Mouse (Mus musculus): ENCODE results near the gene Usp6nl. TPM values are rescaled to one million over a fixed set of nuclear protein-coding genes. Genes with fewer than 3 reads are reported as not detected.

Gene Usp6nl
- total RNA-seq, 2 experiments from 2014 or later = 18.4 to 20.0 TPM

DNA sequence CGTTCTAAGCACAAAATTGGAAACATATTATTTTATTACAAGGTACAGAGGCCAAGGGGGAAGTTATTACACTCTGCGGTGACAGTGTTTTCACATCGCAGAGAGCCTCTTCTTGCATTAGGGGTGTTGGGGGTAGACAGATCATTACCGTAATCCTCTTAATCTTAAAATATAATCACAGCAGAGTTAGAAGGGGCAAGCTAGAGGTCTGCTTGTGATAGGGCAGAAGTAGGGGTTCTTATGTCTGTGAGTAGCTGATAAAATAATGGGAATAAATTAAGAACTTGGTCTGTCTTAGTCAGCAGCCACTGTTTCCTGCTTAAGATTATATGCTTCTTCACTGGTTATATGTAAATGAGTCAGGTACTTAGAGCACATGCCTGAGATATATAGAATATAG, 30.6 kb downstream of the Usp6nl start:
- DNase-seq (ENCODE audit: extremely low spot score in 1 of 2, low spot score in 2 of 2) = no peak
- intact Hi-C loops (cut with DNase I) = no loop called here

GRCm38 (mm10) chr2:6357306-6357705, 34.8 kb downstream of the Usp6nl start:
- H3K27ac ChIP-seq = no peak overlapping the region
- H3K4me3 ChIP-seq = no peak overlapping the region
- DNase-seq (ENCODE audit: extremely low spot score in 1 of 2, low spot score in 2 of 2) = no peak
- intact Hi-C loops (cut with DNase I) = no loop called here
- no peak for TF ChIP-seq CTCF (IDR thresholded peaks at IDR 0.05)

More for the DNA sequence above, 30.6 kb downstream of the Usp6nl start:
- no peak for TF ChIP-seq CTCF (IDR thresholded peaks at IDR 0.05)
- no peak overlapping the region; the same call in 1 of the 2 replicates for H3K4me3 ChIP-seq
- H3K27ac ChIP-seq = no peak overlapping the region; the same call in 1 of the 2 replicates

- H3K4me3 ChIP-seq = no peak overlapping the region
- no peak overlapping the region for H3K27ac ChIP-seq
- DNase-seq (ENCODE audit: extremely low spot score in 1 of 2, low spot score in 2 of 2) = no peak
- intact Hi-C loops (cut with DNase I) = no loop called here
- no peak for TF ChIP-seq CTCF (IDR thresholded peaks at IDR 0.05)
These were observed 37.2 kb downstream of the Usp6nl start for GRCm38 (mm10) chr2:6359645-6360044.

DNA sequence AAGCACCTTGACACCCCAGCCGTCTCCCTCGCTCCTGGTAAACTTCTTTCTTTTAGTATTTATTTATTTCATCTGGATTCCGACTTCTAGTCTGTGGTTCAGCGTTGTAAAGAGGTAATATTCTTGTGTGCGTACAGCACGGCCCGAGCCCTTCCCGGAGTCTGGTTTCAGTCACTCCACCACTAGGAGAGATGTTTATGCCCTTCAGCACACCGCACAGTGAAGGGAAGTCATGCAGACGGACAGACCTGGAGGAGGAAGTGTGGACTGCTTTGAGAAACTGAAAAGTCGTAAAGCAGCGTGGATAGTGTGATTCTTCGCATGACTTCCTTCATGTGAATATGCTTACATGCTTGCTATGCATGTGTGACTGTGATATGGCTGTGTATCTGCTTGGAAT, 40.7 kb downstream of the Usp6nl start:
- H3K4me3 ChIP-seq = no peak overlapping the region
- intact Hi-C loops (cut with DNase I) = no loop called here
- DNase-seq (ENCODE audit: extremely low spot score in 1 of 2, low spot score in 2 of 2) = no peak
- no peak overlapping the region for H3K27ac ChIP-seq
- no peak for TF ChIP-seq CTCF (IDR thresholded peaks at IDR 0.05)

DNA sequence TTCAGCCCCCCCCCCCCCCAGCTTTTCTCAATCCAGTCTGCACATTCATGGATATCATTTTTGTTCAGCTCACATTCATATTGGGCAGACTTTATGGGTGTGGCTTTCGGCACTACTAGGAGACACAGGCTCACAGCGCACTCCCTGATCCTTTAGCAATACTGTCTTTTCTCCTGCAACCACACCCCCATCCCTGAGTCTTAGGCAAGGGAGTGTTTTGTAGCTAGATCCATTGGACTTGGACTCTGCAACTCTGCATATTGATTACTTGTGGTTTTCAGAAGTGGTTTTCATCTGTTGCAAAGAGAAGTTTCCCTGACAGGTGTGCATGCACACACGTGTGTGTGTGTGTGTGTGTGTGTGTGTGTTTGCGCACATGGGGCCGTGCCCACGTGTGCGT, 41.5 kb downstream of the Usp6nl start:
- no peak for TF ChIP-seq CTCF (IDR thresholded peaks at IDR 0.05)
- DNase-seq (ENCODE audit: extremely low spot score in 1 of 2, low spot score in 2 of 2) = no peak
- no peak overlapping the region for H3K4me3 ChIP-seq
- H3K27ac ChIP-seq = no peak overlapping the region
- intact Hi-C loops (cut with DNase I) = no loop called here

- intact Hi-C loops (cut with DNase I) = no loop called here
- Histone ChIP-seq H3K4me3 (no peak overlapping the region), H3K27ac (peak overlapping the region; percentile 29)
- DNase-seq (ENCODE audit: extremely low spot score in 1 of 2, low spot score in 2 of 2) = no peak
- no peak for TF ChIP-seq CTCF (IDR thresholded peaks at IDR 0.05)
These were observed 44.1 kb downstream of the Usp6nl start for GRCm38 (mm10) chr2:6366521-6366928.

DNA sequence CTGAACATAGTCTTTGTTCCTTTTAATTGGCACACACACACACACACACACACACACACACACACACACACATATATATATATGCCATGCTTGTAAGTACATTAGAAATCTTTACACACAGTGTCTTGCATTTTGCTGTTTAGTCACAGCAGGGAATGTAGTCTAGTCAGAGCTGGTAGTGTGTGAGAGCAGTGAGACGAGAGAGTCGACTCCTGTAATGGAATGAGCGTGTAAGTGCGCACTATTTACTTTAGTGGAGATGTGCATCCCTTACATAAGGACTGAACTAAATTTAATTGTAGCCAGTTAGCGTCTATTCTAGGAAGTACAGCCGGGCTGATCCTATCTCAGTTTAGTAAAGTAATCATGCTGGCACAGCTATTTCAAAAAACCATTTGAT, 44.5 kb downstream of the Usp6nl start:
- TF ChIP-seq CTCF (IDR thresholded peaks at IDR 0.05) = no peak
- no peak for DNase-seq (ENCODE audit: extremely low spot score in 1 of 2, low spot score in 2 of 2)
- H3K27ac ChIP-seq = peak overlapping the region; percentile 36; the same call in 1 of the 2 replicates
- H3K4me3 ChIP-seq = no peak overlapping the region
- intact Hi-C loops (cut with DNase I) = no loop called here

DNA sequence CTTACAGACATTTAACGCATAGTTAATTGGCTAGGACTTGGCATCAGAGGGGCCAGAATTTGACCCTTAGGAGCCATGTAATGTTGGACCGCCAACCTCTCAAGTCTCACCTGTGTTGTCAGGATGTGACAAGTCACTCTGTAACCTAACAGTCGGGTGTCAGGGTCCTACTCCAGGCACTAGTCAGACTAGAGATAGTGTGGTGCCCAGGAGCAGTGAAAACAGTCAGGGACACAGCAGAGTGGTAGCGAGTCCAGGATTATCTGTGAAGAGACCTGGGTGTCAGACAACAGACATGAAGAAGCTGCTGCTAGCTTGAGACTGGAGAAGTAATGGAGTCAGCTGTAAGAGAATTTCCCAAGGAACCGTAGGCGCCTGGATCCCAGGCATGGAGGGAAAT, 45.0 kb downstream of the Usp6nl start:
- peak overlapping the region; percentile 36; the same call in 1 of the 2 replicates for H3K27ac ChIP-seq
- TF ChIP-seq CTCF (IDR thresholded peaks at IDR 0.05) = no peak
- no peak overlapping the region for H3K4me3 ChIP-seq
- intact Hi-C loops (cut with DNase I) = no loop called here
- no peak for DNase-seq (ENCODE audit: extremely low spot score in 1 of 2, low spot score in 2 of 2)

DNA sequence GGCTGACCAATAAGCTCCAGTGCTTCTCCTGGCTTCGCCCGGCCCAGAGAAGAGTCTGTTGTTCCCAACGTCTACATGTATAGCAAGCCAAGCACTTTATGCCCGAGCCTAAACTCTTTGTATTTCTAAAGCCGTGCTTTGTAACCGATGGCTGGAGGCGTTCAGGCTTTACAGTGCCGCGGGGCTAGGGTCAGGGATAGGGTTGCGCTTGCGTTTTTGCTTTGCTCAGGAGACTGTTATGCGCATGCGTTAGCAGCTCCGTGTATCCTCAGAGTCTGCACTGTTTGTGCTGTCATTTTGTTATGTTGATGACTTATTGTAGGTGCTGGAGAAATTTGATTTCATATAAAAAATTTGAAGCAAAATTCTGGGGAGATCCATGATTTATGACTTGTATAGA, 51.7 kb downstream of the Usp6nl start:
- Histone ChIP-seq H3K27ac (no peak overlapping the region), H3K4me3 (no peak overlapping the region)
- TF ChIP-seq CTCF (IDR thresholded peaks at IDR 0.05) = no peak
- no peak for DNase-seq (ENCODE audit: extremely low spot score in 1 of 2, low spot score in 2 of 2)
- intact Hi-C loops (cut with DNase I) = no loop called here

- intact Hi-C loops (cut with DNase I) = no loop called here
- no peak overlapping the region for H3K27ac ChIP-seq
- no peak overlapping the region for H3K4me3 ChIP-seq
- no peak for TF ChIP-seq CTCF (IDR thresholded peaks at IDR 0.05)
- no peak for DNase-seq (ENCODE audit: extremely low spot score in 1 of 2, low spot score in 2 of 2)
These were observed 53.6 kb downstream of the Usp6nl start for GRCm38 (mm10) chr2:6376071-6376470.

GRCm38 (mm10) chr2:6376941-6377340, 54.5 kb downstream of the Usp6nl start:
- intact Hi-C loops (cut with DNase I) = no loop called here
- TF ChIP-seq CTCF (IDR thresholded peaks at IDR 0.05) = no peak
- DNase-seq (ENCODE audit: extremely low spot score in 1 of 2, low spot score in 2 of 2) = no peak
- no peak overlapping the region for H3K4me3 ChIP-seq
- H3K27ac ChIP-seq = no peak overlapping the region

DNA sequence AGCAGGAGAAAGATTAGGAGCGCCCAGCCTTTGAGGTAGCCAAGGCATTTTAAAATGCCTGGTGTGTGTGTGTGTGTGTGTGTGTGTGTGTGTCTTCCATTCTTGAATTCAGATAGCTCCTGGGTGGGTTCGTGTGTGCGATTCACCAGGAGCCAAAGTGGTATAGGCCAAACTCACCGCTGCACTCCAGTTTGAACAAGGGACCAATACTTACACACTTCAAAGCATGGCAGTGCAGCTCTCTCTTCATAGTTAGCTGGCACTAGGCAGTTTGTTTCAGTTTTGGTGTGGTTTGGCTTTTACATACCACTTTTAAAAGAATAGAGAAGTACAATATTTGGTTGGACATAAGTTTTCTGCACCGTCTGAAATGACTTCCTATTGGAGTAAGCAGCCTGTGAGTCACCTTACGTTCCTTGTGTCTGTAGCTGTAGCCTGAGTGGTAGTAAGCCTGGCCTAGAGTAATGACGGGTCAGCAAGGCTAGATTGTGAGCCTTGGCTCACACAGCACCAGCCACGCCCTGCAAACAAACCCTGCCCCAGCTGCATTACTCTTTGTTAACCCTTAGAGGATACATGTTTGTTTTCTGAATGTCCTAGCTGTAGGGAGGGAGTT, 56.2 kb downstream of the Usp6nl start:
- no peak overlapping the region for H3K4me3 ChIP-seq
- DNase-seq (ENCODE audit: extremely low spot score in 1 of 2, low spot score in 2 of 2) = no peak
- no peak for TF ChIP-seq CTCF (IDR thresholded peaks at IDR 0.05)
- intact Hi-C loops (cut with DNase I) = no loop called here
- H3K27ac ChIP-seq = no peak overlapping the region

- intact Hi-C loops (cut with DNase I) = no loop called here
- no peak overlapping the region for H3K27ac ChIP-seq
- no peak for DNase-seq (ENCODE audit: extremely low spot score in 1 of 2, low spot score in 2 of 2)
- no peak overlapping the region for H3K4me3 ChIP-seq
- TF ChIP-seq CTCF (IDR thresholded peaks at IDR 0.05) = no peak
These were observed 57.3 kb downstream of the Usp6nl start for GRCm38 (mm10) chr2:6379731-6380212.
